Mouse (Mus musculus) splenic B cell, adult 2 months (primary cell): ENCODE results near the gene Olfr504.
"Not testable (repeated sequence)": the region's sequence is repeated elsewhere in the genome, so short reads cannot be mapped to it uniquely, and the experiment has no call there.

Source experiments
- DNase-seq: peaks from one replicate; pipeline ENCODE4 v3.0.0-alpha.2; 2011; ENCODE audit warnings: low read depth, low spot score
- H3K27me3 ChIP-seq: 2 replicates; pipeline ENCODE4 v1.6.1; 2012; ENCODE audit warnings: mild to moderate bottlenecking, low read length, moderate library complexity, mixed read lengths; ENCODE audit not compliant: control insufficient read depth, poor library complexity, insufficient read depth, severe bottlenecking
- H3K36me3 ChIP-seq: 2 replicates; pipeline ENCODE4 v1.6.1; 2012; ENCODE audit warnings: mild to moderate bottlenecking, low read length, moderate library complexity, mixed read lengths; ENCODE audit not compliant: control insufficient read depth, poor library complexity, insufficient read depth, severe bottlenecking

Olfr504 gene

DNA sequence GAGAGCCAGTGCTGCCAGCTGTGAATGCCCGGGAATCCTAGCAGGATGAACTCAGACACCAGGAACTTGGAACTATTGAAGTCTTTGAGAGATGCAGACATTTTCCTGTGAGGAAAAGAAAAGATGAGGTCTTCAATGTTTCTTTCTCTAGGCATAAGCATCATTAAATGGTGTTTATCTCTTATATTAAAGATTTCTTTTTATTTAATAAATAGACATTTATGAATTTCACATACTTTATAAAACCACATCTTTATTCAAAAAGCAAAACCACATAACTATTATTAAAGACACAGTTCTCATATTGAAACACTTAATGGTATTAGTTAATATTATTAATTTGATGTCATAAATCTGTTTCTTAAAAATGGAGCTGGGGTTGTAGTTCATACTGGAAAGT is at the start of gene Olfr504:
Olfr504 (minus strand) TSS at position 101 of the 400 bp plus-strand sequence.
- no peak for DNase-seq
- Histone ChIP-seq H3K27me3 (no peaks in the 10 kb centered on the region), H3K36me3 (no peaks in the 10 kb centered on the region)

DNA sequence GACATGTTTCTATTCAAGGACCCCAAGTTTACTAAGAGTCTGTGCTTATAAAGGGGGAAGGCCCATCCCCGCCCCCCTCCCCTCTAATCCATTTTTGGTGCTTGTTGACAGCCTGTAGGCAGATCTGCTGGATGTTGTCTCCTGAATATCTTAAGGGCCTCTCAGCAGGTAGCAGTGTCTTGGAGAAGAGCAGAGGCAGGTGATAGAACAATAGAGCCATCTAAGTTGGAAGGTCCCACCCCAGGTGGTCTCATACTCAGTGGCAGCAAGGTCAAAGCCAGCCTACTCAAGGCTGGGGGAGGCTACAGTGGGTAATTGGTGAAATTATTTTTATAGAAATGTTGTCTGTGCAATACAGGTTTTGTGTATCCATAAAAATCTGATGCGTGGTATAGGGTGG is 48.5 kb upstream of the Olfr504 start:
- DNase-seq: no peak
- no peaks in the 10 kb centered on the region for H3K27me3 ChIP-seq
- H3K36me3 ChIP-seq: no peaks in the 10 kb centered on the region

DNA sequence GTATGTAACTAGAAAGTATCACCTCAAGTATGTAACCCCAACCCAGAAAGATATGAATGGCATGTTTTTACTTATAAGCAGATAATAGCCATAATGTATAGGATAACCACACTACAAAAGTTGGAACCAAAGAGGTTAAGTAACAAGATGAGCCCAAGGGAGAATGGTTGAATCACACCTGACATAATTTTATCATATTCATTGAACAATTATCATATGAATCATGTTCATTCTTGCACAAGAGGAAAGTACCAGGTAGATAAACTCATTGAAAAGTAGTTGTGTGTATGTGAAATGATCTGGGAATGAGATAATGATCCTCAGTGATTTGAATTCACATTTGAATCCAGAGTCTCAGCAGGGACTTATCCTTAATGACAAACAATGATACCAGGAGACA is 44.9 kb upstream of the Olfr504 start, which contains the start of gene Olfr506:
Olfr506 (plus strand) TSS at position 301 of the 400 bp plus-strand sequence.
- H3K36me3 ChIP-seq: no peaks in the 10 kb centered on the region
- DNase-seq: no peak
- no peaks in the 10 kb centered on the region for H3K27me3 ChIP-seq

DNA sequence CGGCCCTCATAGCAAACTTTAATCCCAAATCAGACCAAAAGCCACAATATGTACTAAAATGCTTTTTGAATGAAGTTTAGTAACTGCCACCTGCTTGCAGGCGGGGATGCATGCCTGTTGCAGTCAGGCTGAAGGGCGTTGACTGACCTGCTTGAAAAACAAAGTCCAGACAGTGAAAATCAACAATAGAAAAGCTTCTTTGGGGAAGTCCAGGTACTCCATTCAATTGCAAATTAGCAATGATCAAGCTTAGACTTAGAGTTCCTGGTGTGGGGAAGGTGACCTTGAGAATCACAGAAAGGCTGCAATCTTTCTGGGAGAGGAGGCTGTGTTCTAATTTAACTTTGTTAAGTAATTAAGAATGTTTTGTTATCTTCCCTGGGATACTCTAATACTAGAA is 36.3 kb upstream of the Olfr504 start:
- not testable (repeated sequence) for H3K36me3 ChIP-seq, DNase-seq, H3K27me3 ChIP-seq

DNA sequence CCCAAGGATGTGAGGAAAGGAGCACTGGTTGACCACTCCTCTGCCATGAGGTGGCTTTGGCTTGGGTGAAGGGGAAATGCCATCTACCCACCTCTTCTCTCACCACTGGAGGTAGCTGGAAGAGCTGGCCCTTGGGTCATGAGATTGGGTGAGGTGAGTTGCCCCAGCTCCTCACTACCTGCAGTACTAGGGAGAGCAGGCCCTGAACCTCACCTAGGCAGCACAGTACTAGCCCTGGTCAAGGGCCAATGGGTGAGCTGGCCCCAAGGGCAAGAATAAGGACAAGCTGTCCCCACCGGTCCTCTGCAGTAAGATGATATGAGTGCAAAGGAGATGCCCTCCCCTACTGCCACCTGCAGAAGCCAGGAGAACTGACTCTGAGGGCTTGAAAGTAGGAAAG is 24.2 kb upstream of the Olfr504 start:
- Histone ChIP-seq H3K27me3 (no peaks in the 10 kb centered on the region), H3K36me3 (no peaks in the 10 kb centered on the region)
- no peak for DNase-seq

DNA sequence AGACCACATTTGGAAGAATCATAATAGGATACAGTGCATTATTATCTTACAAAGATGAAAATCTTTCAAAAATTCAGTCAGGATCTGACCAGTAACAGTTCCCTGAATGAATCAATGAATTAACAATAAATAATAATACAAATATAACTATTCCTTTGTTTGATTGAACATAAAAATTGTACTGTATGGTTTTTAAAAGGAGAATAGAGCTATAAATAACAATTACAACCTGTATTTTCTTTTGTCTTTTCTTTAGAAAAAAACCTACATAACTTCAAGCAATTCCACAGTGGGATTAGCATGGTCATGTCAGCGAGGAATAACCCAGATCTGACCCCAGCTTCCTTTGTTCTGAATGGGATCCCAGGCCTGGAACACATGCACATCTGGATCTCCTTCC is 21.4 kb downstream of the Olfr504 start, which contains the start of gene Olfr503:
Olfr503 (plus strand) TSS at position 301 of the 400 bp plus-strand sequence.
- H3K36me3 ChIP-seq, H3K27me3 ChIP-seq, DNase-seq: not testable (repeated sequence)

DNA sequence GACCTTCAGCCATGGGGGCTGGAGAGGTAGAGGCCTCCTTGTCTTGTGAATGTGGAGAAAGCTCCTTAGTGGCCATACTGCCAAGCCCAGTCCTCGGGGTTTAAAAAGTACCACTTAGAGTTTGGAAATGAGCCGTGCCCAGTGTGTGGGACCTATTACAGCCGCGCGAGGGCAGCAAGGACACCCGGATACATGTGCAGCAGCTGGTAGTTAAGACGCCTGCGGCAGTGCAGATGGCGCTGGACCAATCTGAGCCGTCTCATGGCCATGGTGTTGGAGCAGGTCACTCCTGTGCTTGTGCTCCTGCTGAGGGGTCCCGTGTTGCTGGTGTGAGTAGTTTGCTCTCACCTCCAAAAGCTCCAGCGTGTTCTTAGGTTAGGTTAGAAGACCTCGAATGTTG is 23.2 kb downstream of the Olfr504 start:
- Histone ChIP-seq H3K27me3 (no peaks in the 10 kb centered on the region), H3K36me3 (no peaks in the 10 kb centered on the region)
- no peak for DNase-seq

DNA sequence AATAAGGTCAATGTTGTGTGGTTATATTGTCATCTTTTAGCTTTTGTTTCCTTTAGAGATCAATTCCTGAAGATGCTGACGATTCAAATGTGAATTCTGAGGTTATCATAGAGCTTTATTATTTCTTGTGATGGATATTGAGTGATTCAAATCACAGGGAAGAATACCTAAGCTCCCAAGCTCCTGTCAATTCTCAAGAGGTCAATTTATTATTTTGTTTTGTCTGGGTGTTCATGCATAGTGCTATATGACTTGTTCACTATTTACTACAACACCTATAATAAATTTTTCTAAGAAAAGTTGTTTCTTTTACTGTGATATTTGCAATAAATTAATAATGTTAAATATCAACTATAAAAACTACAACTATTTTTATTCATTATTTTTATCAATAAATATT is 40.6 kb downstream of the Olfr504 start, which contains the start of gene Olfr502:
Olfr502 (minus strand) TSS at position 101 of the 400 bp plus-strand sequence.
- Histone ChIP-seq H3K27me3 (no peaks in the 10 kb centered on the region), H3K36me3 (no peaks in the 10 kb centered on the region)
- DNase-seq: no peak
